Mouse (Mus musculus): ENCODE measurements around the gene Tmem115.
"Not testable (repeated sequence)": the region's sequence is repeated elsewhere in the genome, so short reads cannot be mapped to it uniquely, and the experiment has no call there.

Gene Tmem115

GRCm38 (mm10) chr9:107571534-107572326, 38.0 kb downstream of the Tmem115 start:
- no peak for DNase-seq (ENCODE audit: low spot score in 2 of 2)

GRCm38 (mm10) chr9:107572327-107572662, 38.5 kb downstream of the Tmem115 start:
- DNase-seq (ENCODE audit: low spot score in 2 of 2) = no peak

GRCm38 (mm10) chr9:107573774-107574173, 40.0 kb downstream of the Tmem115 start:
- not testable (repeated sequence) for DNase-seq (ENCODE audit: low spot score in 2 of 2)

GRCm38 (mm10) chr9:107575579-107576356, 42.0 kb downstream of the Tmem115 start:
- no peak for DNase-seq (ENCODE audit: low spot score in 2 of 2)

- DNase-seq (ENCODE audit: low spot score in 2 of 2) = peak; percentile 69 to 86
Observed at GRCm38 (mm10) chr9:107576357-107577107, 42.8 kb downstream of the Tmem115 start, which contains the start of gene Hyal1. Hyal1 (plus strand) TSS chr9:107576927.

GRCm38 (mm10) chr9:107577871-107578270, 44.1 kb downstream of the Tmem115 start:
- no peak for DNase-seq (ENCODE audit: low spot score in 2 of 2)

GRCm38 (mm10) chr9:107578587-107578986, 44.8 kb downstream of the Tmem115 start, which contains the start of gene Naa80:
Naa80 (plus strand) TSS chr9:107578887.
- DNase-seq (ENCODE audit: low spot score in 2 of 2) = no peak

GRCm38 (mm10) chr9:107579023-107579900, 45.5 kb downstream of the Tmem115 start:
- DNase-seq (ENCODE audit: low spot score in 2 of 2) = no peak

- peak; percentile 83 to 89 for DNase-seq (ENCODE audit: low spot score in 2 of 2)
Observed at GRCm38 (mm10) chr9:107580501-107581317, 47.0 kb downstream of the Tmem115 start, which contains the start of gene Hyal3. Hyal3 (plus strand) TSS chr9:107580818.

GRCm38 (mm10) chr9:107581584-107581983, 47.8 kb downstream of the Tmem115 start:
- no peak for DNase-seq (ENCODE audit: low spot score in 2 of 2)

GRCm38 (mm10) chr9:107582509-107583062, 48.8 kb downstream of the Tmem115 start:
- DNase-seq (ENCODE audit: low spot score in 2 of 2) = no peak

- DNase-seq (ENCODE audit: low spot score in 2 of 2) = no peak
Observed at GRCm38 (mm10) chr9:107583174-107583573, 49.4 kb downstream of the Tmem115 start.

- DNase-seq (ENCODE audit: low spot score in 2 of 2) = no peak
Observed at GRCm38 (mm10) chr9:107586504-107586903, 52.8 kb downstream of the Tmem115 start.

GRCm38 (mm10) chr9:107586974-107587832, 53.5 kb downstream of the Tmem115 start, which contains the start of gene Ifrd2:
Ifrd2 (plus strand) TSS chr9:107587642.
- peak; percentile 97 to 100 for DNase-seq (ENCODE audit: low spot score in 2 of 2)

- DNase-seq (ENCODE audit: low spot score in 2 of 2) = peak in 1 of 2 experiments; percentile 73
Observed at GRCm38 (mm10) chr9:107587833-107588639, 54.3 kb downstream of the Tmem115 start.
